Mouse (Mus musculus) spleen, adult 2 months (tissue): ENCODE measurements around the gene Spz1.

Source experiments
- CTCF ChIP-seq: fragments of 200-500 bp; IDR thresholded peaks from 2 replicates; pipeline ENCODE4 v1.5.1; 2011; ENCODE audit warnings: mild to moderate bottlenecking, inconsistent platforms; ENCODE audit not compliant: insufficient read depth, insufficient read length, insufficient replicate concordance; ENCODE audit errors: extremely low read depth
- POLR2A ChIP-seq: fragments of 200-500 bp; IDR thresholded peaks from 2 replicates; pipeline ENCODE4 v1.6.1; 2011; ENCODE audit warnings: low read depth, low read length, inconsistent platforms

- TF ChIP-seq POLR2A (no peak), CTCF (no peak)
Observed at GRCm38 (mm10) chr13:92609486-92610310, 33.7 kb upstream of the Spz1 start.
